Mouse (Mus musculus) forebrain, embryonic 13.5 days (tissue): ENCODE data around the gene Vpreb2. TPM values are rescaled to one million over a fixed set of nuclear protein-coding genes. Genes with fewer than 3 reads are reported as not detected.
"Not testable (repeated sequence)": the region's sequence is repeated elsewhere in the genome, so short reads cannot be mapped to it uniquely, and the experiment has no call there.

ENCODE experiments used
- ATAC-seq: fragments of 200-750 bp; cut with Nextera tagmentation; 2 replicates; pipeline ENCODE4 v1.8.0; 2017
- H3K27ac ChIP-seq: fragments of 300-500 bp; sonication (generic); 2 replicates; pipeline ENCODE4 v1.5.1; 2015; ENCODE audit warnings: inconsistent platforms, mild to moderate bottlenecking, moderate library complexity
- H3K27me3 ChIP-seq: fragments of 300-500 bp; sonication (generic); 2 replicates; pipeline ENCODE4 v1.6.1; 2015; ENCODE audit warnings: mild to moderate bottlenecking, inconsistent platforms
- H3K36me3 ChIP-seq: fragments of 300-500 bp; sonication (generic); 2 replicates; pipeline ENCODE4 v1.6.1; 2015; ENCODE audit warnings: mild to moderate bottlenecking, inconsistent platforms; ENCODE audit not compliant: poor library complexity, severe bottlenecking
- H3K4me1 ChIP-seq: fragments of 300-500 bp; sonication (generic); 2 replicates; pipeline ENCODE4 v1.6.1; 2015; ENCODE audit warnings: inconsistent platforms
- H3K4me2 ChIP-seq: fragments of 300-500 bp; sonication (generic); 2 replicates; pipeline ENCODE4 v1.6.1; 2015; ENCODE audit warnings: inconsistent platforms, mild to moderate bottlenecking, moderate library complexity
- H3K4me3 ChIP-seq: fragments of 300-500 bp; sonication (generic); 2 replicates; pipeline ENCODE4 v1.5.1; 2015; ENCODE audit warnings: mild to moderate bottlenecking, inconsistent platforms
- H3K9ac ChIP-seq: fragments of 300-500 bp; sonication (generic); 2 replicates; pipeline ENCODE4 v1.6.1; 2015; ENCODE audit warnings: mild to moderate bottlenecking, inconsistent platforms
- H3K9me3 ChIP-seq: fragments of 300-500 bp; sonication (generic); replicated peaks from 2 replicates; pipeline ENCODE4 v1.6.1; 2016; ENCODE audit warnings: inconsistent platforms
- WGBS: fragments of 180-500 bp; shearing (Covaris S2); methylation state at CpG from one replicate; pipeline ENCODE4 v1.1.7; 2015; 5-methylcytosine and 5-hydroxymethylcytosine counted together
- polyA plus RNA-seq: library from polyadenylated mRNA; unstranded; fragments of >200 nt; fragmentation: Nextera tagmentation; extraction: Ambion mirVana; gene quantifications from 2 replicates; pipeline ENCODE4 v1.2.1, GENCODE M21; 2015

Gene Vpreb2
- polyA plus RNA-seq, 1 experiment from 2014 or later, result not detected

GRCm38 (mm10) chr16:17999668-18000067, 19.4 kb downstream of the Vpreb2 start:
- Histone ChIP-seq H3K9me3 (no peaks in the 10 kb centered on the region), H3K27me3 (no peaks in the 10 kb centered on the region), H3K9ac (no peak overlapping the region), H3K4me3 (no peak overlapping the region), H3K36me3 (no peaks in the 10 kb centered on the region), H3K4me2 (no peak overlapping the region), H3K4me1 (no peaks in the 10 kb centered on the region), H3K27ac (no peak overlapping the region)
- no peak for ATAC-seq
- 91% methylated on average over 5 of the region's 5 CpGs for WGBS

DNA sequence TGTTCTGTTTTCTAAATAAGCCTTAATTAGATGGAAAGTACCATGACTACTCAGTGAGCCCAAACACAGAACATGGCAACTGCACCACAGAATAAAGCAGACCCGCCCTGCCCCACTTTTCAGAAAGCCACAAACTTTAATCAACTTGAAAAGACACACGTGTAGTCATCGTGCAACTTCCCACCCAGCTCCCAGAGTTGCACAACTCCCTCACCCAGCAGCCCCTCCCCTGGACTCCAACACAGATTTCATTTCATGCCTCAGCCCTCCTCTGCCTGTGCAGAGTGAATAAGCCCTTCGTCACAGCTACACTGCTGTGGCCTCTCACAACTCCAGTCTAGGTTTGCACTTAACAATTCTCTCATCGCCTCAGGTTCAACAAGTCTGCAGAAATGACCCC, 24.4 kb downstream of the Vpreb2 start:
- no peak for ATAC-seq
- no peaks in the 10 kb centered on the region for H3K27me3 ChIP-seq
- no peak overlapping the region for H3K27ac ChIP-seq
- no peaks in the 10 kb centered on the region for H3K9me3 ChIP-seq
- no peak overlapping the region for H3K9ac ChIP-seq
- no peaks in the 10 kb centered on the region for H3K36me3 ChIP-seq
- WGBS, result 62% methylated on average over 5 of the region's 5 CpGs
- no peaks in the 10 kb centered on the region for H3K4me1 ChIP-seq
- H3K4me3 ChIP-seq, result no peak overlapping the region
- H3K4me2 ChIP-seq, result no peak overlapping the region

DNA sequence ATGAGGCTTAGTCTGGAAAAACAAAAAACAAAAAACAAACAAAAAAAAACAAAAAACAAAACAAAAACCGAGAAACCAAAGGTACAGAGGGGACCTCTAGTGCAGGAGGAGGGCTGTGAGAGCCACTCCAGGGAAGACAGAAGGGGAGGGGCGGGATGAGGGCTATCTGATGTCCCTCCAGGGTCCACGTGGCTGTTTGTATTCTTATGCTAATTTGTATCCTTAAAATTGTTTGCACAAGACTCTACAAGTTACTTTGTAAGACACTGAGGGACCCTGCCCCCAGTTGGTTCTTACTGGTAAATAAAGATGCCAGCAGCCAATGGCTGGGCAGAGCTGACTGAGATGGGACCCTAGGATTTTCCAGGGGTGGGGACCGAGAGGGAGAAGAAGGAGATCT, 26.9 kb downstream of the Vpreb2 start:
- no peaks in the 10 kb centered on the region for H3K4me1 ChIP-seq
- no peak overlapping the region for H3K9ac ChIP-seq
- 37% methylated on average over 4 of the region's 4 CpGs for WGBS
- no peak overlapping the region for H3K4me3 ChIP-seq
- H3K36me3 ChIP-seq, result no peaks in the 10 kb centered on the region
- H3K27me3 ChIP-seq, result no peaks in the 10 kb centered on the region
- H3K27ac ChIP-seq, result no peak overlapping the region
- no peak overlapping the region for H3K4me2 ChIP-seq
- H3K9me3 ChIP-seq, result no peaks in the 10 kb centered on the region
- no peak for ATAC-seq

DNA sequence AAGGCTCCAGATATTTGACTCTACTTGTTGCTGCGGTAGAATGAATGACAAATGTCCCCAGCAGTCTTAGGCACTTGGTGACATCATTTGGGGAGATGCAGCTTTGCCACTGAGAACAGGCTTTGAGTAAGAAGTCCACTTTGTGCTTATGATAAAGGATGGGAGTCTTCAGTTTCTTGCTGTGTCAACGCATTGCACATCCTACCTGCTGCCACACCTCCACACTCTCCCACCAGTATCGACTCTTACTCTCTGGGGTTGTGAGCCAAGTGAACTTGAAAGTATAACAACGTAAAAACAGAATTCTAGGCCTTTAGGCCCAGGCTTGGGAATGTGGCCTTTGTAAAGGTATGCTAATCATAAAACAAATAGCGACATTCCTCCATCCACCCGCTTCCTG, 30.9 kb downstream of the Vpreb2 start:
- Histone ChIP-seq H3K27ac (no peak overlapping the region), H3K27me3 (no peaks in the 10 kb centered on the region), H3K9ac (no peak overlapping the region), H3K4me1 (no peaks in the 10 kb centered on the region), H3K36me3 (no peaks in the 10 kb centered on the region), H3K4me2 (no peak overlapping the region), H3K9me3 (no peaks in the 10 kb centered on the region), H3K4me3 (no peak overlapping the region)
- 71% methylated on average over 6 of the region's 6 CpGs for WGBS
- no peak for ATAC-seq

GRCm38 (mm10) chr16:18016482-18016881, 36.3 kb downstream of the Vpreb2 start:
- 58% methylated on average over 4 of the region's 4 CpGs for WGBS

DNA sequence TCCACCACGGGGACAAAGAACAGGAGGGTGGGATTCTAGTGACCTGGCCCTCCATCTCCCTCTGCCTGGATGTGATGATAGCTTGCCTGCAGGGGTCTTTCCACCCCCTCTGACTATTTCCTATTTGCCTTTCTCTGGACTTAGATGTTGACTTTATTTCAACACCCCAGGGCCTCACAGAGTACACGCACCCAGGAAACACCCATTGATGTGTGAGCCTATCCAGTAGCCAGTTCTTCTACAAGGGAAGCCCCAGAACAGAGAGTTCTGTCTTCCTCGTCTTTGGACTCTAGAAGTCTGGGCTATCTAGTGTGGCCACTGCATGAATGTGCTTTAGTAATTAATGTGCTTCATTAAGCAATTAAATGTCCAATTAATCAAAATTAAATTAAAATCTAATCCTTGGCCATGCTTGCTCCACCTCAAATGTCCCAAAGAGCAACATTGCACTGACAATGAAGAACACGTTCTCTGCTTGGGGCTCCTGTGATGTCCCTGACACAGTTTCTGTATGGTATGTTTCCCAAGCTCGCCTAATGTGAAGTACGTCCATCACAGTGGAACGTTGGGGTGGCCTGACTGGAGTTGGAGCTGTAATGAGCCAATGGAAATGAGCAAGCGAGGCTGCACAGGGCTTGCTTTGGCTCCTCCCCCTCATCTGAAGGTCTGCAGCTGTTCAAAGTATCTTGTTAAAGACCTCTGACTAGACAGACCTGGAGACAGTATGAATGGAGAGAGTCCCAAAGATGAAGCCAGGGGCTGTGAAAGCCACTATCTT, 42.7 kb downstream of the Vpreb2 start:
- Histone ChIP-seq H3K4me2 (no peak overlapping the region), H3K4me3 (no peak overlapping the region), H3K36me3 (no peaks in the 10 kb centered on the region), H3K9ac (no peak overlapping the region), H3K27me3 (no peaks in the 10 kb centered on the region; the same call in 1 of the 2 replicates), H3K9me3 (no peaks in the 10 kb centered on the region), H3K27ac (no peak overlapping the region), H3K4me1 (no peaks in the 10 kb centered on the region)
- no peak for ATAC-seq
- 73% methylated on average over 8 of the region's 8 CpGs for WGBS

More at GRCm38 (mm10) chr16:18016482-18016881, 36.3 kb downstream of the Vpreb2 start:
- not testable (repeated sequence) for H3K4me2 ChIP-seq, H3K4me3 ChIP-seq, H3K4me1 ChIP-seq, H3K9me3 ChIP-seq, H3K9ac ChIP-seq, H3K27me3 ChIP-seq, H3K27ac ChIP-seq, H3K36me3 ChIP-seq, ATAC-seq

GRCm38 (mm10) chr16:18027371-18027770, 47.1 kb downstream of the Vpreb2 start:
- 56% methylated on average over 2 of the region's 2 CpGs for WGBS
- Histone ChIP-seq H3K4me2 (no peak overlapping the region), H3K9me3 (no peaks in the 10 kb centered on the region), H3K36me3 (no peaks in the 10 kb centered on the region), H3K4me3 (no peak overlapping the region), H3K27me3 (peaks cover 2% of the 10 kb centered on the region; the same call in 1 of the 2 replicates), H3K9ac (no peak overlapping the region), H3K27ac (no peak overlapping the region), H3K4me1 (no peaks in the 10 kb centered on the region)
- ATAC-seq, result no peak

Other genes with a start within 250 kb of the Vpreb2 start
- gene Med15, start 247.5 kb upstream of the Vpreb2 start, polyA plus RNA-seq, result 42.0 and 45.2 TPM in 2 replicates
- 53.4 and 55.6 TPM in 2 replicates for gene Klhl22, start 220.8 kb upstream of the Vpreb2 start, polyA plus RNA-seq
- gene Scarf2, start 183.1 kb upstream of the Vpreb2 start, polyA plus RNA-seq, result 0.76 and 1.1 TPM in 2 replicates
- 0.27 and 0.55 TPM in 2 replicates for gene B830017H08Rik, start 147.3 kb upstream of the Vpreb2 start, polyA plus RNA-seq
- 4.5 and 6.1 TPM in 2 replicates for gene Car15, start 142.1 kb upstream of the Vpreb2 start, polyA plus RNA-seq
- 0.35 and 0.49 TPM in 2 replicates for gene Gm20518, start 88.8 kb upstream of the Vpreb2 start, polyA plus RNA-seq
- 0.05 TPM in 2 replicates for gene Tssk1, start 86.2 kb upstream of the Vpreb2 start, polyA plus RNA-seq
- gene Dgcr2, start 81.9 kb upstream of the Vpreb2 start, polyA plus RNA-seq, result 85.6 and 101 TPM in 2 replicates
- not detected in 2 replicates for gene Tssk2, start 81.8 kb upstream of the Vpreb2 start, polyA plus RNA-seq
- gene Ess2, start 69.1 kb upstream of the Vpreb2 start, polyA plus RNA-seq, result 48.9 and 54.6 TPM in 2 replicates
- 0.32 TPM in 1 of 2 replicates, not detected in the other for gene Gsc2, start 65.4 kb upstream of the Vpreb2 start, polyA plus RNA-seq
- 104 and 118 TPM in 2 replicates for gene Slc25a1, start 52.2 kb upstream of the Vpreb2 start, polyA plus RNA-seq
- gene Dgcr6, start 72.4 kb downstream of the Vpreb2 start, polyA plus RNA-seq, result 164 and 168 TPM in 2 replicates
- gene Prodh, start 109.8 kb downstream of the Vpreb2 start, polyA plus RNA-seq, result 3.7 and 6.3 TPM in 2 replicates
- gene Rtn4r, start 147.2 kb downstream of the Vpreb2 start, polyA plus RNA-seq, result 7.3 and 7.8 TPM in 2 replicates
- gene Ccdc188, start 237.5 kb downstream of the Vpreb2 start, polyA plus RNA-seq, result 0.13 TPM in 1 of 2 replicates, not detected in the other